Comparison of ENCODE assay signal across 9 mouse cellular contexts in the genomic region with DNA sequence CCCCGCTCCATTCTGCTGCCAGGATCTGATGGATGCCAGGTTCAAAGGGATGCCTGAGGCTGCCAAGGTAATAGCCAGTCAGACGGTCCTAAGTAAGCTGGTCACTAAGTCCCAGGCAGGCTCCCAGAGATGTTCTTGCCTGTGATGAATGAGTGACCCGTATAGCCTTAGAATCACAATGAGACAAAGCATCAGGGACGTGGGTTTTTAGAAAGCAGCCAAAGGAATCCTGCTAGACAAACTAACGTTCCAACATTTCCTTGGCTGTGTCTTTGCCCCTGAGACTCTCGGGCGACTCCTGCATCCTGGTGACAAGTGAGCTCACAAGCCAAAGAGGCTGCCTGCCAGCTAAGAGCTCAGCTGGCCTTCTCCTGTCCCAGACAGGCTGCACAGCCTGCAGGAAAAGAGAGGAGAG. TPM values are rescaled to one million over a fixed set of nuclear protein-coding genes. Genes with fewer than 3 reads are reported as not detected.
A peak's percentile ranks its signal among the peaks of the same experiment; 100 is the strongest.
DNase-seq lines count a peak whose midpoint lies in the region; ATAC-seq and TF ChIP-seq lines count a peak whose summit lies in the region.
"Had no signal": no experiment of that assay in that cellular context is flagged by ENCODE, and none has a peak within 500 bp of the region (broad histone marks: within the 10 kb centered on the region; RNA-seq: fewer than 3 reads in every experiment).

No protein-coding gene starts in this region.

- no peak for TF ChIP-seq POLR2A in kidney, adult 2 months (IDR thresholded peaks at IDR 0.05; ENCODE audit: low read depth, low read length)

- H3K4me1 ChIP-seq in kidney, adult 2 months (ENCODE audit: control insufficient read depth, insufficient read depth, low read length): 0 out of 2 replicates have a peak, but pooled peaks cover 3% of the 10 kb centered on the region
- peaks cover 10% of the 10 kb centered on the region for H3K4me1 ChIP-seq in kidney, embryonic 15.5 days
- H3K4me1 ChIP-seq in stomach, postnatal 0 days (replicated peaks; ENCODE audit: control insufficient read depth, insufficient read depth): no peaks in the 10 kb centered on the region

- H3K4me2 ChIP-seq in kidney, embryonic 15.5 days: no peak overlapping the region
- H3K4me2 ChIP-seq in stomach, postnatal 0 days (replicated peaks; ENCODE audit: low read depth): no peak overlapping the region

- DNase-seq in kidney, adult 2 months: peak; percentile 57
- DNase-seq in cerebellum, adult 18-20 months: peak; percentile 39 to 48
- peak; percentile 66 to 73 for DNase-seq in heart, adult 9 months (ENCODE audit: low spot score in 2 of 2)
- DNase-seq in layer of hippocampus, adult 9-11 months: peak; percentile 47
- no peak for DNase-seq in liver
- DNase-seq in stomach, postnatal 0 days (ENCODE audit: low spot score): no peak
- DNase-seq in urinary bladder, adult 18-20 months (ENCODE audit: low spot score in 2 of 2): no peak

- H3K9me3 ChIP-seq in kidney, embryonic 15.5 days (replicated peaks): no peaks in the 10 kb centered on the region
- no peaks in the 10 kb centered on the region for H3K9me3 ChIP-seq in stomach, postnatal 0 days (ENCODE audit: control insufficient read depth, low read length)
- H3K9me3 ChIP-seq: megakaryocyte, embryonic 14.5 days had no signal

- ATAC-seq in kidney, embryonic 15.5 days (replicated peaks; ENCODE audit: low FRiP score): no peak
- ATAC-seq in stomach, postnatal 0 days (ENCODE audit: low FRiP score, low TSS enrichment): no peak

- no peak for TF ChIP-seq EP300 in stomach, postnatal 0 days (optimal IDR thresholded peaks at IDR 0.05)

- no peak overlapping the region for H3K27ac ChIP-seq in kidney, adult 2 months (ENCODE audit: insufficient read depth, low read depth, low read length)
- no peak overlapping the region for H3K27ac ChIP-seq in kidney, embryonic 15.5 days
- H3K27ac ChIP-seq in stomach, postnatal 0 days (replicated peaks): no peak overlapping the region

- no peak overlapping the region for H3K4me3 ChIP-seq in kidney, adult 2 months (ENCODE audit: insufficient read depth, low read depth, low read length)
- H3K4me3 ChIP-seq in kidney, embryonic 15.5 days (replicated peaks): no peak overlapping the region
- no peak overlapping the region for H3K4me3 ChIP-seq in stomach, postnatal 0 days (ENCODE audit: low read depth, low read length)
- H3K4me3 ChIP-seq: megakaryocyte, embryonic 14.5 days had no signal

- peaks cover 3% of the 10 kb centered on the region; the same call in 1 of the 2 replicates for H3K36me3 ChIP-seq in kidney, adult 2 months (ENCODE audit: control insufficient read depth, insufficient read depth, low read length)
- peaks cover 39% of the 10 kb centered on the region for H3K36me3 ChIP-seq in kidney, embryonic 15.5 days
- H3K36me3 ChIP-seq in stomach, postnatal 0 days (ENCODE audit: control insufficient read depth, insufficient read depth, low read length): peaks cover 8% of the 10 kb centered on the region; the same call in 1 of the 2 replicates

- H3K9ac ChIP-seq in kidney, embryonic 15.5 days: no peak overlapping the region
- H3K9ac ChIP-seq in stomach, postnatal 0 days (ENCODE audit: low read length): no peak overlapping the region

- no peak for TF ChIP-seq CTCF in kidney, adult 2 months (conservative IDR thresholded peaks at IDR 0.05; ENCODE audit: insufficient read depth, insufficient read length, low read depth, low read length)
- no peak for TF ChIP-seq CTCF in stomach, postnatal 0 days (IDR thresholded peaks at IDR 0.05; ENCODE audit: low read depth)

- WGBS in kidney, adult 2 months: 46% methylated on average over 7 of the region's 7 CpGs
- WGBS in kidney, embryonic 15.5 days: 71% methylated on average over 7 of the region's 7 CpGs
- 55% methylated on average over 7 of the region's 7 CpGs for WGBS in stomach, postnatal 0 days

- H3K27me3 ChIP-seq in kidney, adult 2 months (replicated peaks; ENCODE audit: control insufficient read depth, insufficient read depth, low read length): no peaks in the 10 kb centered on the region
- no peaks in the 10 kb centered on the region for H3K27me3 ChIP-seq in kidney, embryonic 15.5 days
- H3K27me3 ChIP-seq in stomach, postnatal 0 days (ENCODE audit: control insufficient read depth, insufficient read depth, low read length): no peaks in the 10 kb centered on the region
- H3K27me3 ChIP-seq: megakaryocyte, embryonic 14.5 days had no signal

RNA-seq across cellular contexts. Expression of gene Pfkfb3, which starts 59.0 kb away (rescaled TPM):
- 18.3 and 22.2 TPM in 2 replicates for polyA plus RNA-seq in kidney, adult 2 months (2012; rRNA removed)
- 13.2 and 13.9 TPM in 2 replicates for polyA plus RNA-seq in kidney, embryonic 15.5 days (2015; fragmentation: Nextera tagmentation; extraction: Ambion mirVana)
- 5.5 TPM in 2 replicates for polyA plus RNA-seq in stomach, postnatal 0 days (2015; fragmentation: Nextera tagmentation; extraction: Ambion mirVana)

Comparison
In these comparisons a context has a peak if more than half of its experiments do, and no peak if none do; other contexts are left out.
1. DNase-seq: peak in kidney, adult 2 months (single experiment), cerebellum, adult 18-20 months (2 of 2), heart, adult 9 months (2 of 2) and layer of hippocampus, adult 9-11 months (single experiment); none in liver (single experiment), stomach, postnatal 0 days (single experiment) and urinary bladder, adult 18-20 months (0 of 2).